Mouse (Mus musculus) G1E (cell line): Measurements from ENCODE around the gene Rcor1. TPM values are rescaled to one million over a fixed set of nuclear protein-coding genes. Genes with fewer than 3 reads are reported as not detected.

Source experiments
- ATAC-seq: 2 replicates; pipeline ENCODE4 v1.8.0; 2016; ENCODE audit warnings: mild to moderate bottlenecking; ENCODE audit not compliant: insufficient number of reproducible peaks, poor library complexity, low FRiP score, severe bottlenecking; ENCODE audit errors: extremely low read depth
- DNase-seq: peaks from one replicate; pipeline ENCODE4 v3.0.0; 2012; ENCODE audit warnings: low spot score
- H3K27me3 ChIP-seq: 2 replicates; pipeline ENCODE4 v1.6.1; 2012; ENCODE audit warnings: mild to moderate bottlenecking, low read length, inconsistent platforms; ENCODE audit not compliant: insufficient read depth
- H3K36me3 ChIP-seq: replicated peaks from 2 replicates; pipeline ENCODE3; 2012; ENCODE audit warnings: mild to moderate bottlenecking, inconsistent platforms
- H3K4me1 ChIP-seq: 2 replicates; pipeline ENCODE4 v1.6.1; 2012; ENCODE audit warnings: low read depth, low read length, inconsistent platforms, mixed read lengths; ENCODE audit not compliant: insufficient read depth
- H3K4me3 ChIP-seq: 2 replicates; pipeline ENCODE4 v1.5.1; 2012; ENCODE audit warnings: low read depth, mild to moderate bottlenecking, inconsistent platforms, low read length, moderate library complexity, mixed read lengths
- H3K9me3 ChIP-seq: replicated peaks from 2 replicates; pipeline ENCODE4 v1.6.1; 2012; ENCODE audit warnings: inconsistent platforms
- CTCF ChIP-seq: IDR thresholded peaks from 2 replicates; pipeline ENCODE4 v1.5.1; 2012; ENCODE audit warnings: low read depth, low read length, inconsistent platforms, mixed read lengths
- GATA1 ChIP-seq: IDR thresholded peaks from 2 replicates; pipeline ENCODE4 v1.6.1; 2012; ENCODE audit warnings: borderline replicate concordance, low read length, inconsistent platforms, mixed read lengths
- GATA2 ChIP-seq: IDR thresholded peaks from 2 replicates; pipeline ENCODE4 v1.6.1; 2012; ENCODE audit warnings: low read depth, low read length, inconsistent platforms, borderline replicate concordance
- POLR2AphosphoS5 ChIP-seq: IDR thresholded peaks from 2 replicates; pipeline ENCODE4 v1.6.1; 2012; ENCODE audit warnings: low read depth, low read length, inconsistent platforms; ENCODE audit not compliant: insufficient replicate concordance
- TAL1 ChIP-seq: conservative IDR thresholded peaks from 2 replicates; pipeline ENCODE4 v1.6.1; 2012; ENCODE audit warnings: low read depth, low read length, inconsistent platforms, mixed read lengths
- polyA plus RNA-seq: library from polyadenylated mRNA; stranded (reverse); fragments of >175 nt; gene quantifications from 2 replicates; pipeline ENCODE4 v1.2.3, GENCODE M21; 2012
- total RNA-seq, 2 experiments: library from RNA; stranded (forward) in 1 of 2; stranded (reverse) in 1 of 2; fragments of 200-1000 nt in 1 of 2; fragments of >200 nt in 1 of 2; fragmentation: Nextera tagmentation in 1 of 2; gene quantifications; 2 replicates each; pipeline ENCODE4 v1.2.3; 2014 to 2017

The Rcor1 gene
- total and polyA plus RNA-seq, 3 experiments: 84.4 to 304 (median 125) TPM

DNA sequence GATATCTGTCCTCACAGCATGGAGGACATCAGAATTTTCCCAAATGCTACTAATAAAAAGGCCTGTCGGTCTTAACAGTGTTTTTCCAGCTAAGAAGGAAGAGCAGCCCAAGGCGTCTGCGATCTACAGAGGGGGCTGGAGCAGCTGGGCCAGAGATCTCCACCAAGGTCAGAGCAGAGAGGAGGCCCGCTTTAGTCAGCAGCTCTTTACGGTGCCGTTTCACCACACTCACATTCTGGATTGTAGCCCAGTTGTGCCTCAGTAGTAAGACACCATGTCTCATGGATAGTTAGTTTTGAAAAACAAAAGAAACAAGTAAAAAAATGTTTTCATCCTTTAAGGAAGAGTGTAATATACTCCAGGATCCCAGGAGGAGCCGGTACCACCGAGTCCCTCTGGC is 72.0 kb downstream of the Rcor1 start:
- DNase-seq (no peak), ATAC-seq (no peak)
- H3K27me3 ChIP-seq: no peaks in the 10 kb centered on the region
- H3K36me3 ChIP-seq: peaks cover 98% of the 10 kb centered on the region
- TF ChIP-seq GATA1: no peak
- TF ChIP-seq GATA2: no peak
- no peak for TF ChIP-seq TAL1
- TF ChIP-seq POLR2AphosphoS5: no peak
- no peak for TF ChIP-seq CTCF
- H3K4me1 ChIP-seq: peaks cover 12% of the 10 kb centered on the region
- no peak overlapping the region for H3K4me3 ChIP-seq
- H3K9me3 ChIP-seq: no peaks in the 10 kb centered on the region

DNA sequence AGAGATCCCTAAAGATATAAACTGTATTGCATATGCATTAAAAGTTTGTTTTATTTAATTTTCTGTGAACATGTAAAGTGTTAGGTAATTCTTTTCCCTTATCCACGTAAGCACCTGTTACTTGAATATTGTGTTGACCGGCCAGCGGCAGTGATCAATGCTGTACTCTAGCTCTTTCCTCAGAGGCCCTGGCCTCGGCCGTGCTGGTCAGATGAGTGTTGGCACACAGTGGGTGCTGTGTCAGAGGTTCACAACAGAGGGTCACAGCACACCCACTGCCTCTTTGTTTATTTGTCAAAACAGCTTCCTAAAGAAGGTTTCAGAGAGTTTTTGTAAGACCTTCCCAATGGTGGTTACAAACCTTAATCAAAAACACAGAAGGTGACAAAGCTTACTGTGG is 75.4 kb downstream of the Rcor1 start:
- no peak for DNase-seq
- H3K36me3 ChIP-seq: peaks cover 98% of the 10 kb centered on the region
- no peak overlapping the region for H3K4me3 ChIP-seq
- TF ChIP-seq GATA1 (no peak), POLR2AphosphoS5 (no peak), TAL1 (no peak), GATA2 (no peak), CTCF (no peak)
- H3K9me3 ChIP-seq: no peaks in the 10 kb centered on the region
- peaks cover 24% of the 10 kb centered on the region for H3K4me1 ChIP-seq
- no peaks in the 10 kb centered on the region for H3K27me3 ChIP-seq
- ATAC-seq: no peak

DNA sequence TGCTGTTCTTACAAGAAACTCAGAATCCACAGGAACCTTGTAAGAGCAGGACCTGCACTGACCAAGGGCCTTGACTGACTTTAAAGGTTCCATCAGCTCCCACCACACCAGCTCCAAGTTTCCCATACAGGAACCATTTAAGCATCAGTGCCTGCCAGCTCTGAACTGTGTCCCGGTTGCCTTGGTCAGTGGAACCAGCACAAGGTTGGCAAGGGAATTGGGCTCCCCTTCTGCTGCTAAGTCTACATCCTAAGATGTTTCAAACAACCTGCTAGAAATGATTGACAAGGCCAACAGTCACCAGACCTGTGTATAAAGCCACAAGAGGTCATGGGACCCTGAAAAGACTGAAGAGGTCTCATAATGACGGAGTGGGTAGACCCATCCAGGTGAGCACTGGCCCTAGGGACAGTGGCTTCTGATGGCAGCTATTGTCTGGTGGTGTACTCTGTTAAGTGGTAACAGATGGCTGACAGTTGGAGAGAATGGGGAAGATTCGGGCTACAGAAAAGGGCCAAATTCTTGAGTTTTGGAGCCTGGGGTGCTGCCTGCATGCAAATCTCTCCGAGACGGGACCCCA is 80.4 kb downstream of the Rcor1 start:
- no peak for ATAC-seq
- Histone ChIP-seq H3K36me3 (peaks cover 83% of the 10 kb centered on the region), H3K9me3 (peaks cover 9% of the 10 kb centered on the region), H3K27me3 (no peaks in the 10 kb centered on the region), H3K4me3 (no peak overlapping the region), H3K4me1 (peaks cover 21% of the 10 kb centered on the region)
- DNase-seq: no peak
- no peak for TF ChIP-seq TAL1
- TF ChIP-seq POLR2AphosphoS5: no peak
- no peak for TF ChIP-seq CTCF
- no peak for TF ChIP-seq GATA2
- no peak for TF ChIP-seq GATA1

DNA sequence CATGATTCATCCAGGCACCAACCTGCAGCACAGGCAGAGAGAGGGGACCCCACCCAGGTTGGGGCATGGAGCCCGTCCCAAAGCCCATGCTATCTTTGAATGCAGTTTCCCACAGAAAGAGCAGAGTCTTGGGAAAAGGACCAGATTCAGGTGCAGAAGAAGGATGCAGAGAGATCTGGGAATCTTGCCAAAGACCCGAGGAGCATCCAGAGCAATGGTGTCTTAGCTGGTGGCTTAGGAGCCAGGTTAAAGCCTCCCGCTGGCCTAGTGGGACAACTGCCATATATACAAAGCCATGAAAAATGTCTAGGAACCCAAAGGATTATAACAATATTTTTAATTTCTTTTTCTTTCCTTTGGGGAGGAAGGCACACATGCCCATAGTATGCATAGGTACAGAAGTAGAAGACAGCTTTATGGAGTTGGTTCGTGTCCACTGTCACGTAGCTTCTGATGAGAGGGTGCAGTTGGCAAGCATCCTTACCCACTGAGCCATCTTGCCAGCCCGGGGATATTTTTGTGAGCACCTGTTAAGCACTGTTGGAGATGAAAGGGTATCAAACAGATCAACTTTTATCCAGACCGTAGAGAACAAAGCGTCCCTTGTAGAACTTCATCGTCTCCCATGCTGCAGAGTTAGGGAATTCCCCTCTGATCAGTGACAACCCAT is 82.0 kb downstream of the Rcor1 start:
- peaks cover 14% of the 10 kb centered on the region for H3K4me1 ChIP-seq
- H3K4me3 ChIP-seq: no peak overlapping the region
- H3K27me3 ChIP-seq: no peaks in the 10 kb centered on the region
- TF ChIP-seq TAL1: no peak
- no peak for TF ChIP-seq GATA2
- H3K9me3 ChIP-seq: peaks cover 9% of the 10 kb centered on the region
- peaks cover 69% of the 10 kb centered on the region for H3K36me3 ChIP-seq
- DNase-seq (no peak), ATAC-seq (no peak)

DNA sequence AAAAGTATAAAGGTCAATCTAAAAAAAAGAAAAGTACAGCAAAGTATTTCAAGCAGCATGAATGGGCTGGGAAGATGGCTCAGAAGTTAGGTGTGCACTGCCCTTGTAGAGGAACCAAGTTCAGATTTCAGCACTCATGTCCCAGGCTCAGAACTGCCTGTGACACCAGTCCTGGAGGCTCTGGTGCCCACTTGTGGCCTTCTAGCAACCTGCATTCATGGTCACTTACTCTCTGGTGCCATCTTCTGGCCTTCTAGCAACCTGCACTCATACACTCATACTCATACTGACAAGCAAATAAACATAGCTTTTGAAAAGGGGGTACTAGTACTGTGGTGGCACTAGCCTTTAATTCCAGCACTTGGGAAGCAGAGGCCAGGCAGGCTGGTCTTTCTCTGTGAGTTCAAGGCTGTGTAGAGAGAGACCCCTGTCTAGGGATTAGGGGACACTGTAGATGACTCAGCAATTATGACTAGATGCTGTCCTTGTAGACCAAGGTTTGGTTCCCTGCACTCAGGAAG is 83.2 kb downstream of the Rcor1 start:
- H3K4me1 ChIP-seq: peaks cover 8% of the 10 kb centered on the region; the same call in 1 of the 2 replicates
- H3K36me3 ChIP-seq: peaks cover 56% of the 10 kb centered on the region
- DNase-seq: no peak
- ATAC-seq: peak; percentile 45
- no peaks in the 10 kb centered on the region for H3K27me3 ChIP-seq
- TF ChIP-seq GATA2 (no peak), CTCF (peak; percentile 64; the same call in 1 of the 2 replicates)
- peaks cover 9% of the 10 kb centered on the region for H3K9me3 ChIP-seq
- H3K4me3 ChIP-seq: no peak overlapping the region

DNA sequence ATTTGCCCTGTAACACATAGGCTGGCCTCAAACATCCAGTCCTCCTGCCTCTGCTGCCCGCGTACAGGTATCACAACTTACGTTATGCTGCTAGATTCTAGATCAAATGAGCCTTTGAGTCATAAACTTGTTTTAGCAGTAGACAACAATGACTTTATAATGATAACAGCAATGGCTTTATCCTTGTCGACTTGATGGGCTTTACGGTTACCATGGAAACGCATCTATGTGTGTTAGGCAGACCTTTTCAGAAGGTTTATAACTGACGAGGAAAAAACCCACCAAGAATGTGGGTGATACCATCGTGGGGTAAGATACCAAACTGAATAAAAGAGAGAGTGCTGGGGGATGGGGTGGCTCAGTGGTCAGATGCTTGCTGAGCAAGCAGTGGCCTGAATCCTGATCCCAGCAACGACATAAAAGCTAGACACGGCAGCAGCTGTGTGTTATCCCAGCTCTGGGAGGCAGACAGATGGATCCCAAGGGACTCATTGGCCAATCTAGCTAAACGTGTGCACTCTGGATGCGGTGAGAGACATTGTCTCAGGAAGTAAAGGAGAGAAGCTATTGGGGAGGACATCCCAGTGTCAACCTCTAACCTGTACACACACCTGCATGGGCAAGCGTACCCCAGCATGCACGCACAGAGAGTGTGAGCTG is 85.6 kb downstream of the Rcor1 start:
- H3K27me3 ChIP-seq: peaks cover 3% of the 10 kb centered on the region; the same call in 1 of the 2 replicates
- H3K9me3 ChIP-seq: peaks cover 9% of the 10 kb centered on the region
- ATAC-seq (no peak), DNase-seq (no peak)
- no peak for TF ChIP-seq POLR2AphosphoS5
- no peak for TF ChIP-seq CTCF
- no peak for TF ChIP-seq GATA1
- TF ChIP-seq TAL1: no peak
- 0 out of 2 replicates have a peak, but pooled peaks have one; percentile 5 for TF ChIP-seq GATA2
- peaks cover 33% of the 10 kb centered on the region for H3K36me3 ChIP-seq
- no peak overlapping the region for H3K4me3 ChIP-seq
- no peaks in the 10 kb centered on the region for H3K4me1 ChIP-seq
